Mouse (Mus musculus) stomach, postnatal 0 days (tissue): ENCODE data around the gene Klk13.
"Not testable (repeated sequence)": the region's sequence is repeated elsewhere in the genome, so short reads cannot be mapped to it uniquely, and the experiment has no call there.

Source experiments
- CTCF ChIP-seq: IDR thresholded peaks from 2 replicates; pipeline ENCODE4 v1.5.1; 2016; ENCODE audit warnings: antibody characterized with exemption, low read depth, mild to moderate bottlenecking, moderate library complexity
- EP300 ChIP-seq: optimal IDR thresholded peaks from 2 replicates; pipeline ENCODE3; 2016; ENCODE audit warnings: antibody characterized with exemption

DNA sequence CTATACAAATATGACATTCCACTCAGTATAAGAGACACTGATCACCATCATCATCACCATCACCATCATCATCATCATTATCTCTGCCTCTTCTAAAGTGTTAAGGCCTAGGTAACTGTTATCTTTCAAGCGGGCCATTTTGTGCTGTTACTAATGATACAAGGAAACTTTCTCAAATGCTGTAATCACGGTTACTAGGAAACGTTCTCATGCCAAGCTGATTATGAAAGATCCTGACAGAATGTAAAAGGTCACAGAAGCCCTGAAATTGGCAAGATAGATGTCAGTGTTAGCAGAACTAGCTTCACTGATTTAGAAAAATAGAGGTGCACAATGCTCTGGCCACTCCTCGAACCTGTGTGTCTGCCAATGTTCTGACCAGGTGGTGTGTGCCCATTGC, 45.1 kb upstream of the Klk13 start:
- not testable (repeated sequence) for TF ChIP-seq CTCF, EP300
